Mouse (Mus musculus) T-helper 1 cell (primary cell): ENCODE measurements around the gene Usp37.

Experiments
- in situ Hi-C: fragments of 300-600 bp; cut with MboI, MseI; formaldehyde crosslinking; loops from one replicate; pipeline ENCODE4 v1.15.1; 2025; ENCODE audit warnings: high pct_unique_total_duplicates

Usp37 gene

DNA sequence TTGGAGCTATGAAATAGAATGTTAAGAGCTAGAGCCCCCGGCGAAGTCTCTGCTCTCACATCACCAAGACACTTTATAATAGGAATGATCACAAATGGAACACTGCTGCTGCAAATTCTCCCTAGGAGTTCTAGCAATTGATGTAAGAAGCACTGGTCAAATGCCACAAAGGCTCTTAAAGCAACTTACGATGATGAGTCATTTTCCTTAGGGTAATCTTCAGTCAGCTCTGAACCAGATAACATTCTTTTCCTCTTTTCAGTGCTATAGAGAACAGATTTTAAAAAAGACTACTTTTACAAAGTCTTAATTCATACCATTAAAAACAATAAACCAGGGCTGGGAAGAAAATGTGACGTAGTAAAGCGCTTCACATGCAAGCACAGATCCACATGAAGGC is 58.3 kb downstream of the Usp37 start:
- in situ Hi-C loops, result no loop called here

GRCm38 (mm10) chr1:74460273-74460672 is 83.8 kb downstream of the Usp37 start:
- in situ Hi-C loops, result no loop called here

DNA sequence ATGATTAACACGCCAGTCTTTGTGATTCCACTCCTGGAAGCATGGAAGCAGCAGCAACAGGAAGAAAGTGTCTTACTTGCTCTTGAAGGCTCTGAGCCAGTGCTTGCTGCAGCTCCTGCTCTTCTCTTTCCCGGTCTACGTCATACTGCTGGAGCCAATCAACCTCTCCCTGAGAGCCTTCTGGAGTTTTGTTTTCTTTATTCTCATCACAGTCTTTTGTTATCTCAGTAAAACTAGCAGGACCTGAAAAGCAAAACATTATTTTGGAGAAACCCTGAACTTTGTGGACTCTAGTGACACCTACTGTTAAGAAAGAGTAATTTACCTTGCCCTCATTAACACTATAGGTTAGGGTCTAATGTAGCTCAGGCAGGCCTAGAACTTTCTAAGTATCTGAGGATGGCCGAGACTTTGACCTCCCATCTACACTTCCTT is 91.5 kb downstream of the Usp37 start:
- in situ Hi-C loops, result no loop called here

- in situ Hi-C loops, result no loop called here
Measured at GRCm38 (mm10) chr1:74444538-74444937, 99.5 kb downstream of the Usp37 start.

DNA sequence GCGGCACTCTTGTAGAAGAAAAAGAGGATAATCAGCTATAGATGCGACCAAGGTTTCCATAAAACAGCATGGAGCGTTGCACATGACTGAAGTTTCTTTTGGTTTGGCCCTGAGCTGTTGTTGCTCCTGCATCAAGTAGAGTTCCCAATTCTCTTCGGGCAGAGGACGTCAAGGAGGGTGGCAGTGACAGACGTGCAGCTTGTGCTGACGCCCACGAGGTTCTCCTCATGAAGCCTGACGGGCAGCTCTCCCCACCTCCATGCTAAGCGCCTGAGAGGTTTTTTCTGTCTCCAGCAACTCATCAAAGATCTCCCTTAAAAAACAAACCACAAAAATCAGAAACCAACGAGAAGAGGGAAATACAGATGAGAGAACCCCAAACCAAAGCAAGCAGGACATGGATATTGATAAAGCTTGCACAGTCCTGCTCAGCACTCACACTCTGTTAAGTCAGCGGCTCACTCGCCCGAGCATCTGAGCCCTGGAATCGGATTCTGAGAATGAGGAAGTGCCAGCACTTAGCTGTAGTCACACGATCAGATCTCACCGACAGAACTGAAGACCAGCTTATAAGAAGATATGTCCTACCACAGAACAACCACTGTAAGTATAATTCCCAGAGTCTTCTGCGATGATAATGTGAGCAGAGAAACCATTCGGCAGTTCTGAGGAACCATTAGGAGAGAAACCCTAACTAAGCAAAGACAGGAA is 104.8 kb downstream of the Usp37 start:
- in situ Hi-C loops, result no loop called here

DNA sequence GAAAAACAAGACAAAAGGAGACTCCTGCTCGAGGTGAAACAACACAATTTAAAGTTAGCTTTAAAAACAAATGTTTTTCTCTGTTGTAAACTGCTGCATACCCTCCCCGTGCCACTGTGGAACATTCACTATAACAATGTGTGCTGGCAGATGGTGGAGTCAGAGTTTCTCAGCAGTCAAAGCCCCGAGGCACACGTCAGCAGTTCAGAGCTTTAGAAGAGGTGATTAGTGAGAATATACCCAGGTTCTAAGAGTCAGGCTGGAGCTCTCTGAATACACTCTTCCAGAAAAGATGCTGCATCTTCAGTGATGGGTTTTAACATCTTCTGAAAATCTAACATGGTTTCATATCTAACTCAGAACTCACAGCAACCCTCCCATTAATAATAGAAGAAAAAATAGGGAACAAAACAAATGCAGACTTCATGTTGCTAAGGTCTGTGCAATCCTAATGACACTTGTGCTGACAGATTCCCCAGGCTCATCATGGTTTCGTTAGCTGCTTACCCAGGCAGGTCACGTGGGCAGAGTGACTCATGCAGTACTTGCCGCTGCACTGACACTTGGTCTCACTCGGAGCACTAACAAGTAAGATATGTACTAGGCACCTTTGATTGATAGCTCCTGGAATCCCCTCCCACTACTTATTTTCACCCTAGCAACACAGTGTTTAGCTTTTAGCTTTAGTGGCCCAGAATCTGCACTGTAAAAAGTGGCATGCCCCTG is 106.2 kb downstream of the Usp37 start:
- in situ Hi-C loops, result no loop called here

DNA sequence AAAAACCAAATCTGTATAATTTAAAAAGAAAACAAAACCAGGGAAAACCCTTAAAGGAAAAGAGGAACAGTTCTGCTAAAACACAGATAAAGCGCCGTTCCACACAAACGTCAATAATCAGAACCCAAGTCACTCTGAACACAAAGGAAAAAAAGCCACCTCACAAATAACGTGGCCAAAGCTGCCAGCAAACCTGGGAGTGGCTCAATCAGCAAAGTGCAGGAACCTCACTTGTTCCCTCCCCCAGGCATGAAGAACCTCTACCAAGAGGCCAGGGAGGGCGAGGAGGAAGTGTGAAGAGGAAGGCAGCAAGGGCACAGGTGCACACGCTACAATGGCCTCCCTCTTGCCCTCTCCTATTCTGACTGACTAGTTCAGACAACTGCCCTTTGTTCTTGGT is 108.5 kb downstream of the Usp37 start:
- in situ Hi-C loops, result no loop called here

DNA sequence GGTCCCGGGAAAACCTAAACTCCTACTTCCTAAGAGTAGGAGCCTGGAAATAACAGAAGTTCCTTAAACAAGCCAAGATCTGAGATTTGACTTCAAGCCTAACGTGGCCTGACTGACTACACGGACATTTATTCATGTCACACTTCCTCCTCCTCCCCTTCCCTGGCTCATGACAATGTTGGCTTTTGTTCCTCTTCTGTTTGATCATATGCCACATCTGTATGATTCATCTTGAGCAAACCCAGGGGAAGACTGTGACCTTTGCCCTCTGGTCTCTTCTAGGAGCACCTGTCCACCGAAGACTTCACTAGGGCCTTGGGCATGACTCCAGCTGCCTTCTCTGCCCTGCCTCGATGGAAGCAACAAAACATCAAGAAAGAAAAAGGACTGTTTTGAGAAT is 109.5 kb downstream of the Usp37 start:
- in situ Hi-C loops, result no loop called here

GRCm38 (mm10) chr1:74433220-74433619 is 110.9 kb downstream of the Usp37 start:
- in situ Hi-C loops, result no loop called here

GRCm38 (mm10) chr1:74425845-74426244 is 118.2 kb downstream of the Usp37 start:
- in situ Hi-C loops, result no loop called here

DNA sequence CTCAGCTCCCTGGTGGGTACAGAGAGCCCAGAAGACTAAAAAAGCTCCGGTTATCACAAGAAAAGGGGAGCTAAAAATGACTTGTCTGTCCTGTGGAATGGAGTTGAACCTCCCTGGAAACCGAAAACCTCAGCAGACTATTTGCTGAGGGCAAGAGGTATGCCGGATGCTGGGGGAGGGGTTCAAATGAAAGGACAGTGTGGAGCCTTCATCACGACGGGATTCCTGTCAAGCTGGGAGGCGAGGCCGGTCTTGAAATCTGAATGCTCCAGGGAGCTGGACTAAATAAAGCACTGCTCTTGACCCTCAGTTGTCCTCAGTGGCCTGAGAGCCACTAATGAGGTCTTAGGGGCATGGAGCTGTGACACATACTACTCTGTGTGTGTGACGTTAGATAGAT is 120.9 kb downstream of the Usp37 start:
- in situ Hi-C loops, result no loop called here

GRCm38 (mm10) chr1:74419440-74419794 is 124.7 kb downstream of the Usp37 start:
- in situ Hi-C loops, result no loop called here

GRCm38 (mm10) chr1:74418747-74419439 is 125.2 kb downstream of the Usp37 start:
- in situ Hi-C loops, result no loop called here

DNA sequence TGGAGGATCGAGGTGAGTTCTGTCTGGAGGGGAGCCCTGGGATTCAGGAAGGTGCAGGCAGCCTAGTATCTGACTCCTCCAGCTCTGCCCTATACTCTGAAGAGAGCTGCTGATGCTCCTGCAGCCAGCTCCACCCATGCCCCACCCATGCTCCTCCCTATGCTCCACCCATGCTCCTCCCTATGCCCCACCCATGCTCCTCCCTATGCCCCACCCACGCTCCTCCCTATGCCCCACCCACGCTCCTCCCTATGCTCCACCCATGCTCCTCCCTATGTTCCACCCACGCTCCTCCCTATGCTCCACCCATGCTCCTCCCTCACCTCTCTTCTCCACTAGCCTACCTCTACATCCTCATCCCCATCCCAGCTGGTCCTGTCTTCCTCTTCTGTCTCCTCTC is 128.9 kb downstream of the Usp37 start:
- in situ Hi-C loops, result no loop called here

DNA sequence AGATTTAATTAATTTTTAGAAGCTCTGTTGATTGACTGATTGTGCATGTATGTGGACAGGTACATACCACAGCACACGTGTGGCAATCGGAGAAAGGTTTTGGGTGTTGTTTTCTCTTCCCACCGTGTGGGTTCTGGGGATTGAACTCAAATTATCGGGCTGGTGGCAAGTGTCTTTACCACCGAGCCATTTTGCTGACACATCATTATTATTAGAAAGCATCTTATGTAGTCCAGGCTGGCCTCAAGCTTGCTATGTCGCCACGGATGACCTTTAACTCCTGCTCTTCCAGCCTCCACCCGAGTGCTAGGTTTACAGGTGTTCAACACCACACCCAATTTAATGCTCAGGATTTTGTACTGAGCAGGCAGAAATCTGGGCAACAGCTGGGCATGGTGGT is 131.4 kb downstream of the Usp37 start:
- in situ Hi-C loops, result no loop called here

- in situ Hi-C loops, result no loop called here
Measured at GRCm38 (mm10) chr1:74411753-74412325, 132.2 kb downstream of the Usp37 start.

GRCm38 (mm10) chr1:74408589-74409504 is 135.2 kb downstream of the Usp37 start, which contains the start of gene Vil1:
Vil1 (plus strand) TSS chr1:74409376.
- in situ Hi-C loops, result no loop called here

DNA sequence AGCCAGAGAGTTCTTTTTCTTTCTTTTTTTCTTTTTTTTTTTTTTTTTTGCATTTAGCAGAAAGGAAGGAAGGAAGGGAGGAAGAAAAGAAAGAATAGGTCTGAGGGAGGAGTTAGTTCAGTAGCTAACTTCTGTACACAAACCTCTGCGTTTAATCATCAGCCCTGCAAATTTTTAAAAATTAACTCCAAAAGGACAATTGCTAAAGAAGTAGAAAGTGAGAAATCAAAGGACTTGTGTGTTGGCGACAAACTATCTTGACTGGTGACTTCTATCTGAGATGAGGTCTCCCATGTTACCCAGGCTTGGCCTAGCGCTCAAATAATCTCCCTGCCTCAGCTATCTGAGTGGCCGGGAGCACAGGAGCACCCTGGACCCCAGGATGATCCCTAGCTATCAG is 139.9 kb downstream of the Usp37 start:
- in situ Hi-C loops, result no loop called here

DNA sequence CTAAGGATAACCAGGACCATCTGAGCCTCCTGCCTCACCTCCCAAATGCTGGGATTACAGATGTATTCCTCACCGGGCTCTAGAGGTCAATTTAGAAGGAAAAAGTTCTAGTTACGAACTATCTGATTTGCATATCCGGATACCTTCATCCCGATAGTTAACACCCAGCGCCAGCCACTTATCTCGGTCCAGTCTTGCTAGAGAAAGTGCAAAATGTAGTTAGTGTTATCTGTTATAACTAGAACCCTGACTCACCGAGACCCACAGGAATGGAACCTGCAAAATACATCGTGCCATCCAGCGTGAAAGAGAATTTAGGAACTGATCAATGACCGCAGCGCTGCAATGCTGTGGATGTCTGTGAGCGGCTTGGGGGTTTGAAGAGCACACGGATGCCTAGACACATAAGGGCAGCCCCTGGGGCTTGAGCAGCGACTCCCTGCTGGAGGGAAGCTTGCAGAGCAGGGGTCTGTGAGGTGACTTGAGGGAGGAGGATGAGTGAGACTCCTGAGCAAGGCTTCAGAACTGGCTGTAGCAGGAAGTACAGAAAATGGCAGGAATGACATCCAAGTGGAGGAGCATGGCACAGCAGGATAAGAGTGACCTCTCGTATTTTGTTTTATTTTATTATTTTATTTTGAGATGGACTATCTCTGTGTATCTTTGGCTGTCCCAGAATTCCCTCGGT is 142.9 kb downstream of the Usp37 start:
- in situ Hi-C loops, result no loop called here

- in situ Hi-C loops, result no loop called here
Measured at GRCm38 (mm10) chr1:74400531-74400930, 143.6 kb downstream of the Usp37 start.
